In genomic region chr7:46770706-46771105, GRCm38 (mm10) we compare ENCODE assay signal across 10 mouse cellular contexts. TPM values are rescaled to one million over a fixed set of nuclear protein-coding genes. Genes with fewer than 3 reads are reported as not detected.
A peak's percentile ranks its signal among the peaks of the same experiment; 100 is the strongest.
DNase-seq lines count a peak whose midpoint lies in the region; ATAC-seq and TF ChIP-seq lines count a peak whose summit lies in the region.
"Had no signal": no experiment of that assay in that cellular context is flagged by ENCODE, and none has a peak within 500 bp of the region (broad histone marks: within the 10 kb centered on the region; RNA-seq: fewer than 3 reads in every experiment).

No protein-coding gene starts in this region.

- no peaks in the 10 kb centered on the region for H3K9me3 ChIP-seq in kidney, embryonic 16.5 days (ENCODE audit: low read length)
- no peaks in the 10 kb centered on the region for H3K9me3 ChIP-seq in ES-Bruce4 (replicated peaks; ENCODE audit: control insufficient read depth, insufficient read depth, low read length, poor library complexity, severe bottlenecking)
- H3K9me3 ChIP-seq: midbrain, embryonic 12.5 days had no signal

- no peak overlapping the region for H3K9ac ChIP-seq in kidney, embryonic 16.5 days (replicated peaks; ENCODE audit: low read length)
- H3K9ac ChIP-seq in ES-Bruce4 (ENCODE audit: low read depth, poor library complexity, severe bottlenecking) = no peak overlapping the region
- H3K9ac ChIP-seq: midbrain, embryonic 12.5 days had no signal

- no peak for TF ChIP-seq EP300 in ES-Bruce4 (IDR thresholded peaks at IDR 0.05; ENCODE audit: insufficient read depth, low read depth, low read length)

- peaks cover 59% of the 10 kb centered on the region for H3K36me3 ChIP-seq in kidney, embryonic 16.5 days (ENCODE audit: insufficient read depth, low read length)
- peaks cover 9% of the 10 kb centered on the region for H3K36me3 ChIP-seq in ES-Bruce4 (ENCODE audit: control insufficient read depth, insufficient read depth, low read length, poor library complexity, severe bottlenecking)
- H3K36me3 ChIP-seq in small intestine, adult 2 months (ENCODE audit: control insufficient read depth, insufficient read depth, low read length) = peaks cover 71% of the 10 kb centered on the region

- H3K27me3 ChIP-seq in kidney, embryonic 16.5 days (ENCODE audit: insufficient read depth, low read length) = no peaks in the 10 kb centered on the region
- no peaks in the 10 kb centered on the region for H3K27me3 ChIP-seq in ES-Bruce4 (ENCODE audit: control insufficient read depth, insufficient read depth, low read length, poor library complexity, severe bottlenecking)
- no peaks in the 10 kb centered on the region for H3K27me3 ChIP-seq in small intestine, adult 2 months (ENCODE audit: control insufficient read depth, insufficient read depth, low read length)
- H3K27me3 ChIP-seq: midbrain, embryonic 12.5 days had no signal

- H3K4me2 ChIP-seq in kidney, embryonic 16.5 days (replicated peaks; ENCODE audit: low read depth, low read length) = no peak overlapping the region
- H3K4me2 ChIP-seq: midbrain, embryonic 12.5 days had no signal

- TF ChIP-seq CTCF in ES-Bruce4 (IDR thresholded peaks at IDR 0.05; ENCODE audit: low read depth, low read length) = peak; percentile 94
- peak; percentile 96; the same call in 1 of the 2 replicates for TF ChIP-seq CTCF in small intestine, adult 2 months (IDR thresholded peaks at IDR 0.05; ENCODE audit: extremely low read depth, insufficient read length, insufficient replicate concordance, low read depth, low read length)

- H3K4me3 ChIP-seq in kidney, embryonic 16.5 days (ENCODE audit: low read length) = no peak overlapping the region
- H3K4me3 ChIP-seq in ES-Bruce4 (ENCODE audit: low read depth, low read length) = no peak overlapping the region
- no peak overlapping the region for H3K4me3 ChIP-seq in small intestine, adult 2 months (ENCODE audit: low read depth, low read length)
- H3K4me3 ChIP-seq: erythroblast, embryonic 14.5 days; midbrain, embryonic 12.5 days had no signal

- DNase-seq in kidney, adult 18-20 months = peak; percentile 72
- DNase-seq in c-Kit-positive CD71-negative TER-119-negative erythroid progenitor cells, embryonic 14.5 days (ENCODE audit: low read depth) = peak; percentile 39
- peak; percentile 9 to 30 for DNase-seq in frontal cortex, postnatal 10 days (ENCODE audit: low spot score in 2 of 2)
- DNase-seq in kidney, postnatal 25 days = peak; percentile 48 to 69
- peak; percentile 33 to 49 for DNase-seq in lung, adult 18-20 months

- whole genome bisulfite sequencing in kidney, embryonic 16.5 days = 63% methylated on average over 4 of the region's 4 CpGs
- 51% methylated on average over 4 of the region's 4 CpGs for WGBS in small intestine, adult 2 months

- TF ChIP-seq POLR2A in ES-Bruce4 (IDR thresholded peaks at IDR 0.05; ENCODE audit: insufficient read depth, low read length) = no peak
- no peak for TF ChIP-seq POLR2A in small intestine, adult 2 months (IDR thresholded peaks at IDR 0.05; ENCODE audit: low read depth, low read length)

- no peak for ATAC-seq in kidney, embryonic 16.5 days (ENCODE audit: low FRiP score, low TSS enrichment)

- no peak overlapping the region for H3K27ac ChIP-seq in kidney, embryonic 16.5 days (ENCODE audit: low read length)
- peak overlapping the region; percentile 58; the same call in 1 of the 2 replicates for H3K27ac ChIP-seq in ES-Bruce4 (ENCODE audit: insufficient read depth, low read length)
- H3K27ac ChIP-seq in small intestine, adult 2 months (ENCODE audit: insufficient read depth, low read depth, low read length) = no peak overlapping the region
- H3K27ac ChIP-seq: midbrain, embryonic 12.5 days had no signal

- H3K4me1 ChIP-seq in kidney, embryonic 16.5 days (ENCODE audit: insufficient read depth, low read length) = no peaks in the 10 kb centered on the region
- H3K4me1 ChIP-seq in ES-Bruce4 (ENCODE audit: control insufficient read depth, insufficient read depth, low read length) = peaks cover 3% of the 10 kb centered on the region
- no peaks in the 10 kb centered on the region for H3K4me1 ChIP-seq in small intestine, adult 2 months (ENCODE audit: control insufficient read depth, insufficient read depth, insufficient read length, low read length)
- H3K4me1 ChIP-seq: midbrain, embryonic 12.5 days had no signal

RNA-seq across cellular contexts. Expression of gene Saa2, which starts 19.1 kb away (rescaled TPM):
- 0.63 TPM in 1 of 2 replicates, not detected in the other for polyA plus RNA-seq in kidney, embryonic 16.5 days (2015; fragmentation: Nextera tagmentation; extraction: Ambion mirVana)
- not detected in 2 replicates for polyA plus RNA-seq in ES-Bruce4 (2011; ENCODE audit: insufficient read depth, insufficient read length, low read depth, missing spikeins)
- not detected in 2 replicates for polyA plus RNA-seq in small intestine, adult 2 months (2012; rRNA removed)
- polyA plus RNA-seq: erythroblast, embryonic 14.5 days; midbrain, embryonic 12.5 days had no signal

RNA-seq across cellular contexts. Expression of gene Hps5, which starts 25.2 kb away (rescaled TPM):
- 30.9 and 34.4 TPM in 2 replicates for polyA plus RNA-seq in kidney, embryonic 16.5 days (2015; fragmentation: Nextera tagmentation; extraction: Ambion mirVana)
- polyA plus RNA-seq in ES-Bruce4 (2011; ENCODE audit: insufficient read depth, insufficient read length, low read depth, missing spikeins) = 14.8 and 20.3 TPM in 2 replicates
- 14.4 and 22.7 TPM in 2 replicates for polyA plus RNA-seq in small intestine, adult 2 months (2012; rRNA removed)

RNA-seq across cellular contexts. Expression of gene Gtf2h1, which starts 25.2 kb away (rescaled TPM):
- polyA plus RNA-seq in kidney, embryonic 16.5 days (2015; fragmentation: Nextera tagmentation; extraction: Ambion mirVana) = 45.7 and 50.5 TPM in 2 replicates
- 68.4 and 81.9 TPM in 2 replicates for polyA plus RNA-seq in ES-Bruce4 (2011; ENCODE audit: insufficient read depth, insufficient read length, low read depth, missing spikeins)
- 3.1 and 5.9 TPM in 2 replicates for polyA plus RNA-seq in small intestine, adult 2 months (2012; rRNA removed)

RNA-seq across cellular contexts. Expression of gene Saa1, which starts 27.9 kb away (rescaled TPM):
- polyA plus RNA-seq in kidney, embryonic 16.5 days (2015; fragmentation: Nextera tagmentation; extraction: Ambion mirVana) = 2.3 and 2.5 TPM in 2 replicates
- not detected in 2 replicates for polyA plus RNA-seq in ES-Bruce4 (2011; ENCODE audit: insufficient read depth, insufficient read length, low read depth, missing spikeins)
- polyA plus RNA-seq in small intestine, adult 2 months (2012; rRNA removed) = 0.56 TPM in 1 of 2 replicates, not detected in the other
- polyA plus RNA-seq: erythroblast, embryonic 14.5 days; midbrain, embryonic 12.5 days had no signal

RNA-seq across cellular contexts. Expression of gene Saa4, which starts 38.3 kb away (rescaled TPM):
- 0.08 TPM in 1 of 2 replicates, not detected in the other for polyA plus RNA-seq in kidney, embryonic 16.5 days (2015; fragmentation: Nextera tagmentation; extraction: Ambion mirVana)
- not detected in 2 replicates for polyA plus RNA-seq in ES-Bruce4 (2011; ENCODE audit: insufficient read depth, insufficient read length, low read depth, missing spikeins)
- not detected in 2 replicates for polyA plus RNA-seq in small intestine, adult 2 months (2012; rRNA removed)
- polyA plus RNA-seq: erythroblast, embryonic 14.5 days; midbrain, embryonic 12.5 days had no signal

Comparison
In these comparisons a context has a peak if more than half of its experiments do, and no peak if none do; other contexts are left out.
1. DNase-seq: peak in every context shown above with its lines; median percentile 72 in kidney, adult 18-20 months; 58 in kidney, postnatal 25 days; 41 in lung, adult 18-20 months; 39 in c-Kit-positive CD71-negative TER-119-negative erythroid progenitor cells, embryonic 14.5 days; 20 in frontal cortex, postnatal 10 days.